In genomic region chr4:82506081-82506730, GRCm38 (mm10) we compare ENCODE assay signal across 8 mouse cellular contexts.
DNase-seq lines count a peak whose midpoint lies in the region; ATAC-seq and TF ChIP-seq lines count a peak whose summit lies in the region.

No protein-coding gene starts in this region.

- TF ChIP-seq EP300 in heart, postnatal 0 days (IDR thresholded peaks at IDR 0.05; ENCODE audit: low read depth) = no peak; the same call in 1 of the 2 replicates
- TF ChIP-seq EP300 in liver, embryonic 14.5 days (IDR thresholded peaks at IDR 0.05; ENCODE audit: low read depth) = no peak

- no peaks in the 10 kb centered on the region for H3K27me3 ChIP-seq in C2C12 (ENCODE audit: control insufficient read depth, insufficient read depth, insufficient read length)
- no peaks in the 10 kb centered on the region for H3K27me3 ChIP-seq in forebrain, embryonic 15.5 days
- H3K27me3 ChIP-seq in heart, postnatal 0 days (ENCODE audit: control insufficient read depth, insufficient read depth, low read length) = no peaks in the 10 kb centered on the region
- H3K27me3 ChIP-seq in liver, embryonic 14.5 days (ENCODE audit: control insufficient read depth, insufficient read depth, low read length) = peaks cover 85% of the 10 kb centered on the region
- H3K27me3 ChIP-seq in neural tube, embryonic 14.5 days (ENCODE audit: control insufficient read depth, insufficient read depth, low read length) = no peaks in the 10 kb centered on the region

- DNase-seq in heart, postnatal 0 days (ENCODE audit: low spot score) = peak; percentile 87
- DNase-seq in kidney, postnatal 36 days = peak; percentile 92 to 96
- no peak for DNase-seq in liver, embryonic 14.5 days (ENCODE audit: low read depth in 3 of 3, low spot score in 3 of 3)
- DNase-seq in urinary bladder, postnatal 25 days (ENCODE audit: low spot score) = peak; percentile 93

- ATAC-seq in cerebellum, adult (ENCODE audit: insufficient number of reproducible peaks, low FRiP score, low TSS enrichment) = peak; percentile 57
- peak; percentile 69 for ATAC-seq in forebrain, embryonic 15.5 days (replicated peaks)
- peak; percentile 83 for ATAC-seq in heart, postnatal 0 days (ENCODE audit: insufficient read depth, low read depth)
- ATAC-seq in liver, embryonic 14.5 days (ENCODE audit: insufficient read depth) = peak; percentile 69
- ATAC-seq in neural tube, embryonic 14.5 days (ENCODE audit: low read depth) = peak; percentile 69

- H3K9me3 ChIP-seq in forebrain, embryonic 15.5 days = no peaks in the 10 kb centered on the region
- H3K9me3 ChIP-seq in heart, postnatal 0 days (replicated peaks; ENCODE audit: control insufficient read depth, low read length) = no peaks in the 10 kb centered on the region
- H3K9me3 ChIP-seq in liver, embryonic 14.5 days (ENCODE audit: control insufficient read depth, low read length) = no peaks in the 10 kb centered on the region
- no peaks in the 10 kb centered on the region for H3K9me3 ChIP-seq in neural tube, embryonic 14.5 days (ENCODE audit: control insufficient read depth, low read length)

- peak overlapping the region; percentile 80 for H3K4me3 ChIP-seq in C2C12 (ENCODE audit: insufficient read depth, poor library complexity, severe bottlenecking)
- peak overlapping the region; percentile 75 for H3K4me3 ChIP-seq in forebrain, embryonic 15.5 days
- H3K4me3 ChIP-seq in heart, postnatal 0 days (ENCODE audit: low read depth, low read length) = peak overlapping the region; percentile 97
- peak overlapping the region; percentile 44 to 57 for H3K4me3 ChIP-seq in liver, embryonic 14.5 days (ENCODE audit: insufficient read depth in 1 of 2, low read depth in 2 of 2, low read length in 2 of 2)
- H3K4me3 ChIP-seq in neural tube, embryonic 14.5 days (ENCODE audit: low read depth, low read length) = peak overlapping the region; percentile 81

- H3K36me3 ChIP-seq in C2C12 (ENCODE audit: control insufficient read depth, insufficient read depth) = no peaks in the 10 kb centered on the region
- no peaks in the 10 kb centered on the region for H3K36me3 ChIP-seq in forebrain, embryonic 15.5 days
- H3K36me3 ChIP-seq in heart, postnatal 0 days (replicated peaks; ENCODE audit: control insufficient read depth, insufficient read depth, low read length) = no peaks in the 10 kb centered on the region
- no peaks in the 10 kb centered on the region for H3K36me3 ChIP-seq in liver, embryonic 14.5 days (replicated peaks; ENCODE audit: control insufficient read depth, insufficient read depth, low read depth)
- no peaks in the 10 kb centered on the region for H3K36me3 ChIP-seq in neural tube, embryonic 14.5 days (ENCODE audit: control insufficient read depth, insufficient read depth, low read length)

- peaks cover 37% of the 10 kb centered on the region for H3K79me2 ChIP-seq in C2C12 (ENCODE audit: control insufficient read depth, insufficient read depth)

- H3K9ac ChIP-seq in forebrain, embryonic 15.5 days (replicated peaks) = peak overlapping the region; percentile 95
- peak overlapping the region; percentile 98 for H3K9ac ChIP-seq in heart, postnatal 0 days (replicated peaks; ENCODE audit: low read depth, low read length)
- peak overlapping the region; percentile 27; the same call in 1 of the 2 replicates for H3K9ac ChIP-seq in liver, embryonic 14.5 days (replicated peaks)
- peak overlapping the region; percentile 98 for H3K9ac ChIP-seq in neural tube, embryonic 14.5 days (replicated peaks; ENCODE audit: low read depth, low read length)

- TF ChIP-seq CTCF in C2C12 (IDR thresholded peaks at IDR 0.05; ENCODE audit: control insufficient read depth, insufficient read depth, insufficient read length) = no peak
- TF ChIP-seq CTCF in heart, postnatal 0 days (IDR thresholded peaks at IDR 0.05; ENCODE audit: low read depth) = no peak
- TF ChIP-seq CTCF in liver, embryonic 14.5 days (IDR thresholded peaks at IDR 0.05; ENCODE audit: low read depth) = no peak

- H3K27ac ChIP-seq in forebrain, embryonic 15.5 days (replicated peaks) = peak overlapping the region; percentile 99
- peak overlapping the region; percentile 100 for H3K27ac ChIP-seq in heart, postnatal 0 days (ENCODE audit: low read depth)
- peak overlapping the region; percentile 50 for H3K27ac ChIP-seq in liver, embryonic 14.5 days
- peak overlapping the region; percentile 99 for H3K27ac ChIP-seq in neural tube, embryonic 14.5 days (ENCODE audit: low read depth, low read length)

- H3ac ChIP-seq in C2C12 (ENCODE audit: control insufficient read depth, insufficient read length, low read depth) = peak overlapping the region; percentile 60

- H3K79me3 ChIP-seq in C2C12 (ENCODE audit: low read depth) = peaks cover 34% of the 10 kb centered on the region

- H3K4me1 ChIP-seq in forebrain, embryonic 15.5 days = peaks cover 6% of the 10 kb centered on the region; the same call in 1 of the 2 replicates
- H3K4me1 ChIP-seq in heart, postnatal 0 days (ENCODE audit: control insufficient read depth, insufficient read depth) = peaks cover 6% of the 10 kb centered on the region; the same call in 1 of the 2 replicates
- H3K4me1 ChIP-seq in liver, embryonic 14.5 days (replicated peaks; ENCODE audit: control insufficient read depth in 2 of 2, insufficient read depth in 2 of 2, low read length in 1 of 2) = peaks cover 0 to 2% of the 10 kb centered on the region in 2 experiments; a peak in 1 of 4 replicates
- H3K4me1 ChIP-seq in neural tube, embryonic 14.5 days (ENCODE audit: control insufficient read depth, insufficient read depth, low read length) = peaks cover 10% of the 10 kb centered on the region

- under 1% methylated on average over 67 of the region's 81 CpGs for WGBS in forebrain, embryonic 15.5 days
- WGBS in heart, postnatal 0 days = under 1% methylated on average over 33 of the region's 81 CpGs
- WGBS in liver, embryonic 14.5 days (ENCODE audit: insufficient replicate concordance) = 2% methylated on average over 51 of the region's 81 CpGs
- WGBS in neural tube, embryonic 14.5 days = 0% methylated on average over 16 of the region's 81 CpGs

- H3K4me2 ChIP-seq in forebrain, embryonic 15.5 days (replicated peaks) = peak overlapping the region; percentile 82
- peak overlapping the region; percentile 95 for H3K4me2 ChIP-seq in heart, postnatal 0 days (ENCODE audit: low read depth, low read length)
- peak overlapping the region; percentile 61 for H3K4me2 ChIP-seq in liver, embryonic 14.5 days (ENCODE audit: low read depth)
- H3K4me2 ChIP-seq in neural tube, embryonic 14.5 days (ENCODE audit: low read depth, low read length) = peak overlapping the region; percentile 93

TF ChIP-seq in C2C12, 6 proteins besides CTCF, POLR2A, EP300 and RAD21:
- TF ChIP-seq MYOG (IDR thresholded peaks at IDR 0.05; ENCODE audit: control insufficient read depth, extremely low read depth, insufficient read length) (no peak), USF1 (IDR thresholded peaks at IDR 0.05; ENCODE audit: low read depth) (no peak), MAX (IDR thresholded peaks at IDR 0.05) (peak; percentile 85)

Comparison
In these comparisons a context has a peak if more than half of its experiments do, and no peak if none do; other contexts are left out.
1. H3K27ac ChIP-seq: peak in every context shown above with its lines; median percentile 100 in heart, postnatal 0 days; 99 in forebrain, embryonic 15.5 days; 99 in neural tube, embryonic 14.5 days; 50 in liver, embryonic 14.5 days.
2. H3K9ac ChIP-seq: peak in every context shown above with its lines; median percentile 98 in heart, postnatal 0 days; 98 in neural tube, embryonic 14.5 days; 95 in forebrain, embryonic 15.5 days; 27 in liver, embryonic 14.5 days.
3. DNase-seq: peak in heart, postnatal 0 days (single experiment), kidney, postnatal 36 days (2 of 2) and urinary bladder, postnatal 25 days (single experiment); none in liver, embryonic 14.5 days (0 of 3).
4. Peak in every context shown above with its lines, with median percentiles within 50 percentile points of each other: H3K4me3 ChIP-seq, ATAC-seq and H3K4me2 ChIP-seq.